Mouse (Mus musculus) retina, embryonic 14.5 days (tissue): Measurements from ENCODE around the gene Clpb.
A peak's percentile ranks its signal among the peaks of the same experiment; 100 is the strongest.

Source experiments
- DNase-seq: peaks from one replicate; pipeline ENCODE4 v3.0.0-alpha.2; 2015; ENCODE audit warnings: low spot score

The Clpb gene

DNA sequence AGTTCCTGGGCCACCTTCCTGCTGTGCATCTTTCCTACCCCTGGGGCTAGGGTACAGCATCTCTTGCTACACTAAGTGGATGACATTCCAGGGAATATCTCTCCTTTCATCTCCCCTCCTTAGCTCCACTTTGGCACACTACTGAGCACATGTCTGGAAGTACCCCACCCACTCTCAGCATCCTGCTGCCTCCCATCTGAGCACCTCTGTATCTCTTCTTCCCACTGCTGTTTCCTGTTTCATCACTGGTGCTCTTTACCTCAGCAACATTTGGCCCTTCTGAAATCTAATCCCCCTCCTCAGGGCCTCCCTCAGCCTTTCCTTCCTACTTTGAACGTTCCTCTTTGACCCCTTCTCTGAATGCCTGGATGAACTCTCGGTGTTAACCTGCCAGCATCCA, 63.5 kb downstream of the Clpb start:
- DNase-seq, result no peak

DNA sequence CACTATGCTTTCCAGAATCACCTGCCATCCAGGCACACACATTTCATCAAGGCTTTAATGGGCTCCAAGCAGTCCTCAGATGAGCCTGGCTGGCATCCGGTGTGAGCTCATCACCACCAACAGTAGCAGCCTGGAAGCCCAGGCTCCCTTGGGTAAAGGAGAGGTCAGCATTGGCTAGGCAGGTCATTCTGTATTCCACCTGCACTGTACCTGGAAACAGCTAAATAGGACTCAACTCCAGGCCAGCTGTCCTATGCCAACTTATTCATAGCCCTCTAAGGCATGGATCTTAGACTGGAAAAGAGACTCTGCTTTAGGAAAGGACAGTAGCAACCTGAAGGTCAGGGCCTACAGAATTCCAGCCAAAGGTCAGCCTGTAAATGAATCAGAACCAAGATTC, 68.7 kb downstream of the Clpb start:
- no peak for DNase-seq

DNA sequence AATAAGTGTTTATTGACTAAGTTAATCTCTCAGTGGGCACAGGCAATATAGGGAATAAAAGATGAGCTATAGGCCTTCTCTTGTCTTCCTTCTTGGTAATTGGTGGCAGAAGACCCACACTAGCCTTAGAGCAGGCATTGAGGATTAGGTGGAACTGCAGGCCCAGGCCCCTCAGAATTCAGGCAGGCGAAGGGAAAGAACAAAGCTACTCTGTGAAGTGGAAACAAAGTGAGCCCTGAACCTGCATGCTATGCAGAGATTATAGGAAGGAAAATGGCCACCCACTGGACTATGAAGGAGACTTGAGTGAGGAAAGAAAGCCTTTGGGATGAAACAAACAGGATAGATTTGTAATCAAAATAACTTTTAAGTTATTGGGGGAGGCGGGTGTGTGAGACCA, 69.6 kb downstream of the Clpb start:
- no peak for DNase-seq

DNA sequence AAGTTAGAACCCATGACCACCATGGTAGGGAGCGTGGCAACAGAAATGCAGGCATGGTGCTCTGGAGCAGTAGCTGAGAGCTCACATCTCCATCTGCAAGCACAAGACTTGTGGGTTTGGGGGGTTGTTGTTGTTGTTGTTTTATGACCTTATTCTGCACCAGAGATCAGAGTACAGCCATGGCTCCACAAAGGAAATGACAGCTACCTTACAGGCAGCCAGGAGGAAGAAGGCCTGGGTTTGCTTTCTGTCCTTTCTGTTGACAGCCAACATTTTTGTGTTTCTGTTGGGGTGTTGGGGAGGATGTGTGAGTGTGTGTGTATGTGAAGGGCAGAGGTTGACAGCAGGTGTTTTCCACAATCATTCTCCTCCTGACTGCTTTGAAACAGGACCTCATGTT, 71.9 kb downstream of the Clpb start:
- no peak for DNase-seq

DNA sequence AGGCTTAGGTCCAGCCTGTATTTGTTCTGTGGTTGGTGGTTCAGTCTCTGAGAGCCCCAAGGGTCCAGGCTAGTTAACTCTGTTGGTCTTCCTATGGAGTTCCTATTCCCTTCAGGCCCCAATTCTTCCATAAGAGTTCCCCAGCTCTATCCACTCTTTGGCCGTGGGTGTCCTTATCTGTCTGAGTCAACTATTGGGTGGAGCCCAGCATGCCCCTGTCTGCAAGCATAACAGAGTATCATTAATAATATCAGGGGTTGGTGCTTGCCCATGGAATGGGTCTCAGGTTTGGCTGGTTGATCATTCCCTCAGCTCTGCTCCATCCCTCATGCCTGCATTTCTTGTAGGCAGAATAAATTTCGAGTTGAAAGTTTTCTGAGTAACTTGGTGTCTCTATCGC, 74.3 kb downstream of the Clpb start:
- no peak for DNase-seq

DNA sequence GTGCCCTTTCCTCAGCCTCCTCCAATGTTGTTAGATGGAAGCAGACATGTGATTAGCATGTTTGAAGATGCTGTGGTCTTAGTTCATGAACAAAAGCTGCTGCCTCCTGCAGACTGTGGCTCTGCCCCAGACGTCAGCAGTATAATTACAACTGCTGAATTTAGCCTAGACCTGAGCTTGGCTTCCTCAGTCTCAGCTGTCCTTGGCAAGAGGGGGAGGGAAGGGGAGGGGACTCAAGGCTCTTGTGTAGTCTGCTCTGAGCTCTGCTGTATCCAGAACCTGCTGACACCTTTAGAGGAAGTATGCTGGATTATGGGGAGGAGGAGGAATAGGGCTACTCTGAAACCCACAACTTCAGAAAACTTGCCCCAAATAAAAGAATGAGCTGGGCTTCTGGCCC, 76.2 kb downstream of the Clpb start:
- no peak for DNase-seq

DNA sequence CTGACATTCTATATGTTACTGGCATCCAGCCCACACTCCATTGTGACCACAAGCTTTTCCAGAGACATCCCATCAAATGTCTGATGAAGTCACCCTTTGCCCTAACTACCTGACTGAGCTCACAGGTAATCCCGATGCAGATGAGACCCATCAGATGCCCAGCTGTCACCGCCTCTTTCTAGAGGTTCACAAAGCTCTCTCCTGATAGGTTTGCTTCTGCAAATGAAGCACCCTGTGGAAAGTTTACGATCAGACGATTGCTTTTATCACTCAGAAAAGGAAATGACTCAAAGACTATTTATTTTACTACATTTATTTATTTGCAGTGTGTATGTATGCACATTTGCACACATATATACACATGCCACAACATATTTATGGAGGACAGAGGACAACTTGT, 80.1 kb downstream of the Clpb start:
- DNase-seq, result no peak

DNA sequence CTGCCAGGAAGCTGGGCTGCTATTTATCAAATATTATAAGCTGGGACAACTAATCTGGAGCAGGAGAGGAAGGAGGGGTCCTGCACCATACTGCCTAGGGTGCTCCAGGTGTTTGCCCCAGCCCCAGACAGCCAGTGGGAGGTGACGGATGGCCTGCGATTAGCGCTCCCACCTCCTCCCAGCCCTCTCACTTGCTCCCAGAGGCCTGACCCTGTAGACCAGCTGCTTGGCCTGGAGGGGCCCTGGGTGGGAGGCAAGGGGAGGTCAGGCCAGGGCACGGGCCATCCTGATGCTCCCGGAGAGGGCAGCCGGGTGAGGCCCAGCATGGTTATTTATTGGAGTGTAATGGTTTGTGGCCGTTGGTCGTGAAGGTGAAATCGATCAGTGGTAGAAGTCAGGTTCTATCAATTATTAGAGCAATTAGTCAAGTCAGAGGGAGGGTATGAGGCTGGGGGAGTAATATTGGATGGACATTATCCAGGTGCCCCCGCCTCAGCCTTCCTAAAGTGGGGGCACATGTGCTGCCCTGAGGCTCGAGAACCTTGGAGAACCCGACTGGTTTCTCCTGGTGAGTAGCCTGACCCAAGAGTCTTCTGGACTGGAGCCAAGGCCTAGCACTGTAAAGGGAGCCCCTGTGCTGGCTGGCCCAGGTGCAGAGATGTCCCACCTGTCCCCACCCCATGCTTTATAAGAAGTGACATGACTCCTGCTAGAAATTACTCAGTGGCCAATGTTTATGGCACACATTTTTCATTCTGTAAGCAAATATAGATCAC, 83.3 kb downstream of the Clpb start:
- no peak for DNase-seq

DNA sequence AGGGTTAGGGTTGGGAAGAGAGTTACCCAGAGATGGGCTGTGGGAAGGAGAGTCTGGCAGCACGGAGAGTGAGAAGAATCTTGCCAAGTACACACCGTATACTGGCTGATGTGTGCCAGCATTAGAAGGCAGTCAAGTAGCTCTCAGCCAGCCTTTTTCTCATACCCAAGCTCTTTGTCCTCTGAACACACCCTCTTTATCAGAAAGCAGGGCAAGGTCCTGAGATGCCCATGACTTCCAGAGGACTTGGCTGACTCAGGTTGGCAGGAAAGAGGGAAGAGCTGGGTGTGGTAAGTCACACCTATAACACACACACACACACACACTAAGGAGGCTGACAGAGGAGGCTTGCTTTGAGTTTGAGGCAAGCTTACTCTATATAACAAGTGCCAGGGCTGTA, 86.8 kb downstream of the Clpb start:
- no peak for DNase-seq

DNA sequence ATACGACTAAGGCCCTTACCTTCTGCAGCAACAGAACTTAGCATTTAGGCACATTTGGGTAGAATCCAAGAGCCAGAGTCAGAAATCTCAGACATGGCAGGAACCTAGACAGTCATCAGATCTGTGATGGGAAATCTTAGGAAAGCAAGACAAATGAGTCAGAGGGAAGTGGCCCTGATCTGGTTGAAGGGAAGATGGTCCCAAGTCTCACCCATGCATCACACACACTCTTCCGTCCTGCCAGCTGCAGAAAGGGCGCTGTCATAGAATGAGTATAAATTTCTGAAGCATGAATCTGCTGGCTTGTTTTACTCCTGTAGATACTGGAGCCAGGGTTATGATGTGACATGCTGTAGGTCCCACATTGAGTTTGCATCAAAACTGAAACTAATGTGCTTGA, 88.9 kb downstream of the Clpb start:
- no peak for DNase-seq

DNA sequence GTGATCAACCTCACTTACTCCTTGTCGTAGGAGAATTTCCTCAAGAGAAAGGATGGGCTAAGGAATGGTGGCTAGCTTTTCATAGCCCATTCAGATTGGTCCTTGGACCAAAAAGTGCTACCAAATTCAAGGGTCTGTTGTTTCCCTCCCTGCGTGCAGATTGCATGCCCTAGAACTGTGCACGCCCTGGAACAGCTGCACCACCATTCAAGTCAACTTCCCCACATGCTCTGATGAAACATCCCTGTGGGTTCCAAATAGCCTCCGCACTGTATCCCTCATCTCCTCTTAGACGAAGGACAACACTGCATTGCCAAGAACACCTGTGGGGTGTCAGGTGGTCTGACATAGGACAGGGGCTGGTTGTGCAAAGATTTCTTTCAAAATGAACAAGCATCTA, 90.1 kb downstream of the Clpb start:
- DNase-seq, result no peak

DNA sequence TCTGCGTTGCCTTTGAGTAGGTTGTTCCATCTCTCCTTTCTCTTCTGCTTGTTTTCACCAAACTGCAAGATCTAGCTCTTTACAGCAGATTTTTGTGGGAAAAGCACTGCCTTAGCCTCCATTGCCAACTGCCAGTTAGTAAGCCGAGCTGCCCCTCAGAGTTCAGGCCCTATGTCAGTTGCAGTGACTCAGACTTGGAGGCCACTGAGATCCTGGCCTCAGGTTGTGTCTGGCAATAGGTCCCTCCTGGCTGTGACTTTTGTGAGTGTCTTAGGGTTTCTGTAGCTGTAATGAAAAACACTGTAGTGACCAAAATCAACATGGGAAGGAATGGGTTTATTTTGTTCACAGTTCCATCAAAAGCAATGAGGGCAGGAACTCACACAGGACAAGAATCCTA, 91.0 kb downstream of the Clpb start:
- DNase-seq, result no peak

DNA sequence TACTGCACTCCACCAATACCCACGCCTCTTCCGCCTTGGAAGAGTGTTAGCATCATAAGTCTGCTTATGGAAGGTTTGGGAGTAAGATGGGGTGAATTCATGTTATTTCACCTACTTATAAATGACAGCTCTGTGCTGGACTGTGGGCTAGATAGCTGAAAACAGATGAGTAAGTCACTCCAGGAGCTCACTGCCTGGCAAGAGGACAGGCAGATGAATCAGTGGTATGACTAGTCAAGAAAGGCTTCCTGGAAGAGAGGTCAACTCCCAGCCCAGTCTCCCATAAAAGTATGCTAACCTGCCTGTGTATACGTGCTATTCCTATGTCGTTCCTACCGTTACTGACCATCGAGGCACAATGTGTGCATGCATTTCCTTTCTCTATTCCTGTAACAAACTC, 91.9 kb downstream of the Clpb start:
- DNase-seq, result no peak

DNA sequence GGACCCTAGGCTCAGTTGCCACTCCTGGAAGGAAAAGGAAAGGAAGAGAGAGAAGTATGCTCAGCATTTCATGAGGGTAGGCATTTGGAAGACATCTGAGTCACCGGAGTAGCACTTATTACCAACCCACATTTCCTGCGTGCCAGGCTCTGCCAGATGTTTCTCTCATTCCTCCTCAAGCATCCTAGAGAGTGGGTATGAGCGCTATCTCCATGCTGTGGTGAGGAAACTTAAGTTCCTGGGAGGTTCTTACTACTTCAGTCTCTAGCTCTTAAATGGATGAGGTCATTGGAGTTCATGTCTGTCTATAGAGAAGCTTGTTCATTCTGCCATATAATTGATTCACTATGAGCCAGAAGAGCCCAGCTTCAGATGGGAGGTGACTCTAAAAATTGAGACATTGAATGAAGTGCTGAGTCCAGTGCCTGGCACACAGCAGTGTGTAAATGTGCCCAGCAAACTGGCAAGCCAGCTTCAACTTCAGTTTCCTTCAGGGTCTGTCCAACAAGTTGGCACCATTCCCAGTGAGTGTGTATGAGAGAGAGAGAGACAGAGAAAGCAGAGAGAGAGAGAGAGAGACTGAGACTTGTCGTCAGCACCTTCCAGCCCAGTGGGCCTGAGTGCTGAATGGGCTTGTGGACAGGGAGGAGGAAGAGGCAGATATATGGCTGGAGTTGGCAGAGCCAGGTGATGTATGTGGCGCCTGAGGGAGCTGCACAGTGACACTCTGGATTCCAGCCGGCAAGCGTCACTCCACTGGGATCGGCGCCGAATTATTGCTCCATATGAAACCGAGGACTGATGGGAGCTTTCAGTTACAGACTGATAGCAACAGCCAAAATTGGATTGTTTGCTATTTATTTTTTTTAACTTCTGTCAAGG, 98.7 kb downstream of the Clpb start:
- no peak for DNase-seq

DNA sequence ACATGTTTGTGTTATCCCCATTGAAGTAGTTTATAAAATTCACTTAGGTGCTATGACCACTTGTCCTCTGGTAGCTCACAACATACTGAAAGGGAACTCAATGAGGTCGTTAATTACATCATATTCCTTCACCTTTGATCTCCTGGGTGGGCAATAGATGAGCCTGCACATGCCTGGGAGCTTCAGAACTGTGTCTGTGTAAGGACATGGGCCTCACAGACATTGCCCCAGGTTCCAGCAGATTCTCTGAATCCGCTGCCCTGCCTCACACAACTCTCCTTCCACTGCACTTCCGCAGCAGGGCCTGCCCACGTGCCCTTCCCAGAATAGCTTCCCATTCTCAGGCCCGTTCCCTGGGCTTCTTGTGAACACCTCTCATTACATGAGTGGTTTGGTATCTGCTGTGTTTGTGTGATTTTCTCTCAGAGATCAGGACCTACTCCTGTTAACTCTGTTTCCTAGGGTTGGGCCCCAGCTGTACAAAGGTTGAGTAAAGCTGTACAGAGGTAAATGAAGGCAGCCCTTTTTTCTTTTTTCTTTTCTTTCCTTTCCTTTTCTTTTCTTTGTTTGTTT, 104.0 kb downstream of the Clpb start:
- no peak for DNase-seq

DNA sequence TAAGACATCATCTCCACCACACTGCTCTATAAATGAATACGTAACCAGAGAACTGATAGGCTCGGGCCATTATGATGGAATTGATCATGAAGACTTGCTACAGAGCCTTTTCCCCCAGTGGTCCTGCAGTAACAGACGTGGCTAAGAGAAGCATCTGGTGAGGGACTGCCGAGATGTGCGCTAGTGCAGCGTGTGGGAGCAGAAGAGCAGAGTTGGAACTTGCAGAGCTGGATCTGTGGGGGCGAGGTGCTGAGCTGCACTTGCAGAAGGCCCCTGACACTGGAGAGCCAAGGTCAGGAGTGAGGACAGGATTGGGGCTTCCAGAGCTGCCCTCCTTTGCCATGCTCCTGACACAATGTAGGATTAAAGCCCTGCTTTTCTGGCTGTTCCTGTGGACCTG, 106.6 kb downstream of the Clpb start:
- no peak for DNase-seq

DNA sequence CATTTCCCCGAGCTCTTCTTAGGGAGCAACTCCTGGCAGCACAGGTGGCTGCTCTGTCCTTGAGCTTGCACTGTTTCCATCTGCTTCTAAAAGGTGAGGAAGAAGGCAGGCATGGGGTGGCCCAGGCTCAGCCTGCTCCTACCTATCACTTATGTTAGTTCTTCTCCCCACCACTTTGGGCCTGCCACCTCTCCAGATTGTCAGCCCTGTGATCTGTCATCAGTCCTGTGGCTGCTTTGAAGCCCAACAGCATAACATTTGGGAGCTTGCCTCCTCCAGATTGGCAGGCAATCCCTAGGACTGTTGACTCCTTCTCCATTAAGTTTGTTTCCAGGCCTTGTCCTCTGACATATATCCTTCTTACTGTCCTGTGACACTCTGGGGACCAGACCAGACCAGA, 108.2 kb downstream of the Clpb start:
- DNase-seq, result no peak

DNA sequence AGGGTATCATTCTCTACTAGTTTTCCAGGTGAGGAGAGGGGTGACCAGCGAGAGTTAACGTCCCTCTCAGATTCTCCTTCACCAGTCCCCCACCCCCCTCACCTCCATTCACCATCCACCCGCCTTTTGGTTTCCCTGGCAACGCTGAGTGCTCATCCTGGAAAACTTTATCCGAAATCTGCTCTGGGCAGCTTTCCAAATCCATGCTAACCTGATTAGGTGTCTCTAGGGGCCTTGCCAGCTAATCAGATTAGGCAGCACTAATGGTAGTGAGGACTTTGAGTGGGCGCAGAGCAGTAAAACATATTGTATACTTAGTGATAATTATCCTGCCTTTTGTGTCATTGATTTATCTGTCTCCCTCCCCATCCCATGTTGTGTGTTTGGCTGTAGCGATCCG, 109.3 kb downstream of the Clpb start:
- peak; percentile 42 for DNase-seq

DNA sequence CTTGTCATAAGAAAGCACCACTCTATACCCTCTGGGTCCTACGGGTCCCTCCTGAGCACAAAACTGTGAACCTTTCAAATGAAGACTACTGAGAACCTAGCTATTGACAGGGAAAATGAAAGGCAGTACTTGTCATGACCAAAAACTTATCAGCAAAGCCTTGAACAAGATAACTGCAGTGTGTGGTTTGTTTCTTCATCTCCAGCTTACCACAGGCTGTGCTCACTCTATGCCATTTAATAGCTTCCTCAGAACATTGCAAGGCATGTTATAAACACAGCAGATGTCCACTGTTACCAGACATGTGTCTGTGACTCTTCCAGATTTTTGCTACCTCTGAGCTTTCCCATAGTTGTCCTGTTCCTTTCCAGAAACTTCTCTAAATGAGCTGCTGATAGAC, 113.6 kb downstream of the Clpb start:
- no peak for DNase-seq

DNA sequence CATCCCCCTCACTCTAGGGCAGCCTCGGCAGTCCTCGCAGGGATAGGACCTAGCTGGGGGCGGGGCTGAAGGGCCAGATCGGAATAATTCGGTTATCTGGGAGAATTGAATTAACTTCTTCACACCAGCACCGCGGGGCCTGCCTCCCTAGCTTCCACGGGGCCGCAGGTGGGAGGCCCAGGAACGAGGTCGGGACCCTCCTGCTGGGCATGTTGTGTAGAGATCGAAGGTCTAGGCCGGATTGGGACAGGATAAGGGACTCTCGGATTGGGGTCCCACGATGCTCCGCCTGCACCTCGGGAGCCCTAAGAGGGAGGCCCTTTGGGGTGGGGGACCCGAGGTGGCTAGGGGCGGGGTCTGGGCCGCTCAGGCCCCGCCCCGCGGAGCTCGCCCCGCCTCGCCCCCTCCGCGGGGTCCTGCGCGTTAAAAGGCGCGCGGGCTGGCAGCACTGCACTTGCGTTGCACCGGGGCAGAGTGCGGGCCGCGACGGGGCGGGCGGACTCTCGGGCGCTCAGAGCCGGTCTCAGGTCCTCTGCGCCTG, 154.5 kb downstream of the Clpb start, which contains the start of gene Phox2a:
Gene Phox2a (plus strand): TSS at position 453 of the 541 bp plus-strand sequence.
- peak; percentile 42 for DNase-seq

DNA sequence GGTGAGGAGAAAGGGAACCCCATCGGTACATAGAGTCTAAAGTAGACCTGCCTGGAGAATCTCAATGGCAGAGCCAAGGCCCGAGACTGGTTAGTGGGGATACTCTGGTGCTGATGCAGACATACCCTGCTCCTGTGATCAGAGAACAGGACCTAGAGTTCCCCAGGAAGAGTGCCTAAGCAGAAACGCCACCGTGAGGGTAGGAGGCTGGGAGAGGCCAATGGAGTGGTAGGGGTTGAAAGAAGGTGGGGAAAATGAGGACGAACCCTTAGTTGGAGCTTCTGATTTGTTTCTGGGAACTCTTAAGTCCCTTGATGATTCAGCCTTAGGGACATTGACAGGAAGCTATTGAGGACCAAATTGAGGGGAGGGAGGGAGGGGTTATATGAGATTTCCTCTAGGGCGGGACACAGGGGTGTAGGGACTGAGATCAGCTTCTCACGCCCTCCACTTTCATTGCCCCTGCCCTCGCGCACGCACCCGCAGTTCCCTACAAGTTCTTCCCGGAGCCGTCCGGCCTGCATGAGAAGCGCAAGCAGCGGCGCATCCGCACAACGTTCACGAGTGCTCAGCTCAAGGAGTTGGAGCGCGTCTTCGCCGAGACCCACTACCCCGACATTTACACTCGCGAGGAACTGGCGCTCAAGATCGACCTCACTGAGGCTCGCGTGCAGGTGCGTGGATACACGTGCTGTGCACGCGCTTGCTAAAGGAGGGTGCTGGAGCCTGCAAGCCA, 157.0 kb downstream of the Clpb start:
- peak; percentile 32 for DNase-seq
